Mouse (Mus musculus): ENCODE data around the gene Cpeb3.
"Not testable (repeated sequence)": the region's sequence is repeated elsewhere in the genome, so short reads cannot be mapped to it uniquely, and the experiment has no call there.

Cpeb3 gene

DNA sequence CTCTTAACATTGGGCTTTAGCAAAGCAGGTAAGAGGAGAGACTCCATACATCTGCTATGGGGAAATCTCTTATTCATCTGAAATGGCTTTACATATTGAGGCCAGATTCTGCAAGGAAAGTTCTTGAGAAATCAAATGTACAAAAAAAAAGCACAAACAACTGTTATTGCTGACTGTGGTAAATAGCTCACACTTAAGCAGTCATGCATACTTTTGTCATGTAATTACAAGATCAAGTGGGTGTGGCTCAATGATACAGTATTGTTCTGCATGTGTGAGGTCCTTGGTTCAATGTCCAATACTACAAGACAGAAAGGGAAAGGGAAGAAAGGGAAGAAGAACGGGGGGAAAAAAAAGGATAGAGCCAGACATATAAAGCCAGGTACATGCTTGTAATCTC is 62.6 kb downstream of the Cpeb3 start:
- no peak for DNase-seq (ENCODE audit: low spot score in 2 of 2)

DNA sequence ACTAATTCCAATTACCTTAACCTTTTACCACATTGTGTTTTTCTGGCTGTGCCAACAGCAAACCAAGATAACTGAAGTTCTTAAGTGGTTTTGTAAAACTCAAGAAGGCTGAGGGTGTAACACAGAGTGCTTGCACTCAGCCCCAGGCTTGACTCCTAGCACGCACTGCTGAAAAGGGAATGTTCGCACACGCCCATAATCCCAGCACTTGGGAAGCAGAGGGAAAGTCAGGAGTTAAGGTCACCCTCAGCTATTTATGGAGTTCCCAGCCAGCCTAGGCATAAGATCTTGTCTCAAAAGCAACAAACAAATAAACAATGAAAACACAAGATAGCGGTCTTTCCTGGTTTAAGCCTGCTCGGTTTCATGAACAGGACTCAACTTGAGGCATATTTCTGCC is 63.0 kb downstream of the Cpeb3 start:
- DNase-seq (ENCODE audit: low spot score in 2 of 2): no peak

DNA sequence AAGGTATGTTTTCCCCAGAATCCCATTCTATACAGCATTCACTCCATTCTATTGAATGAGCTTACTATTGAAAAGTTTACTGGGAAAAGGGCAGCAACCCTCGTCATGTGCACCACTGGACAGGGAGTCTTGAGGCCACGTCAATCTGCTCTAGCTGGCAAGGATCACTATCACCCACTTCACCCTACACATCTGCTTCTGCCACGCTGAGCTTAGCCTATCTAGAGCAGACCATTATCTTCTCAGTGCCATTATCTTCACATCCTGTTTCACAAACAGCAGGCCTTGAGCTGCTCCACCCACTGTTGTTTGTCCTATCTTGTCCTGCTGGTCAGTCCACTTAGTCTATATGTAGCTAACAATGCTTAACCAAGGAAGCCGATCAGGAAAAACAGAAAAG is 66.8 kb downstream of the Cpeb3 start:
- no peak for DNase-seq (ENCODE audit: low spot score in 2 of 2)

DNA sequence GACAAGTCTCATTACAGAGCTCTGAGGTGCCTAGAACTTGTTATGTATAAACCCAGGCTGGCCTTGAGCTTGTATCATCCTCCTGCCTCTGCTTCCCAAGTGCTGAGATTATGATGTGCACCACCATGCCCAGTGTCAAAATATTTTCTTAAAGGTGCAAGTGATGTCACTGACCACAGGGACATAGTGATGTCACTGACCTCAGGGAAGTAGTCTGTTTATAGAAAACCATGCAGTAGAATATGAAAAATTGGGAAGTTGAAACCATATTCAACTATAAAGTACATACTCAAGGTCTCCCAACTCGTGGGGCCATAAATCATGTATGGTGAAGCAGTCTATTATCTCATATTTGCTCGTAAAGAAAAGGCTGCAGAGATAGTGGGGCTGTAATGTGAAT is 71.3 kb downstream of the Cpeb3 start:
- no peak for DNase-seq (ENCODE audit: low spot score in 2 of 2)

DNA sequence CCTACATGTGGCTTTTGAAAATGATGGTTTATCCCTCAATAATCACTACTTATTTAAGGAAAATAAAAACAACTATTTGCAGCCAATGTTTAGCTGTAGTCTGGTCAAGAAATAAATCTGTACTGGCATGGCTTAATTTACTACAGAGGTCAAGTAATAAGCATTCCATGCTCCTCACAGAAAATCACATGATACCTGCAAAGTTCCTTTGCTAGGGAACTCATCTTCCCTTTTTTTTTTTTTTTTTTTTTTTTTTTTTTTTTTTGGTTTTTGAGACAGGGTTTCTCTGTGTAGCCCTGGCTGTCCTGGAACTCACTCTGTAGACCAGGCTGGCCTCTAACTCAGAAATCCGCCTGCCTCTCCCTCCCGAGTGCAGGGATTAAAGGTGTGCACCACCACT is 72.9 kb downstream of the Cpeb3 start:
- DNase-seq (ENCODE audit: low spot score in 2 of 2): not testable (repeated sequence)

DNA sequence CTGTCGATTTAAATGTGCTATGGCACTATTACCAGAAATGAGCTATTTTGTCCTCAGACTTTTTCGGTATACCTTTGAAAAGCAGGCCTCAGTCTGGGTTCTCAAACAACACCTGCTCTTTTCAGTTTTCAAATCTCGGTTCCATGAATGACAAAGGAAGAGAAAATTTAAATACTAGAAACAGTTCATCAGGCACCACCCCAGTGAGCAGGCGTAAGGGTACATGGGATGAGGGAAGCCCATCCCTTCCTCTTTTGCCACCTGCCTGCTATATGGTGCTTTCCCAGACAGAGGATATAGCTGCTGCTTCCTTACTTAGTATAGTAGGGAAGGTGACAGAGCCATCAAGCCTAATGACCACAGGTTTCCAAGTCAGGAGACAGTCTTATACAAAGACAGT is 74.7 kb downstream of the Cpeb3 start:
- DNase-seq (ENCODE audit: low spot score in 2 of 2): no peak

DNA sequence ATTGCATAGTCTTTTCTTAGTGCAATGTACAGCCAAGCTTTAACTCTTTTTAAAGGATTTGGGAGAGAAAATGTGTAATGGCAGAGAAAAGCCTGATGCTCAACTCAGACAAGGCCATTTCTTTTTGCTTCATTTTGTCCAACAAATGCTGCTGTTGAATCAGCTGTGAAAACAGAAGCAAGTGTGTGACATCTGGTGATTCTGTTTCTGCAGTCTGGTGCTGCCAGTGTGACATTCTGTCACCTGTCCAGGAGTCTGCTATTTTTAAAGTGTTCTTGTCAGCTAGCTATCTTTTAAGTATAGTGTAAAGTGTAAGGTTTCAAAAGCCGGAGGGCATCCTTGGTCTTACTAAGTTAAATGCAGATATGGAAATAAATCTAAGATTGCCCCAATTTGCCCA is 76.7 kb downstream of the Cpeb3 start:
- no peak for DNase-seq (ENCODE audit: low spot score in 2 of 2)

DNA sequence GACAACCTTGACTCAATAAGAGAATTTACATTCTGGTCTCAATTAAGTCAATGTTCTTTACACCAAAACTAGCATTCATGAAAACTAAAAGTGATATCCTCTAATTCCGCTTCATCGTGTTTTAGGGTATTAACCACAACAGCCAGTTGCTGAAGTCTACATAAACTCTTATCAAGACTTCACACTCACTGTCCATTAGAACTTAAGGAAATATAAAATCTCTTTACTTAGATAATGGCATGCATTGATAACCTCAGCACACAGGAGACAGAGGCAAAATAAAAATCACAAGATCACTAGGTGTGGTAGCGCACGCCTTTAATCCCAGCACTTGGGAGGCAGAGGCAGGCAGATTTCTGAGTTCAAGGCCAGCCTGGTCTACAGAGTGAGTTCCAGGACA is 79.9 kb downstream of the Cpeb3 start:
- DNase-seq (ENCODE audit: low spot score in 2 of 2): no peak

DNA sequence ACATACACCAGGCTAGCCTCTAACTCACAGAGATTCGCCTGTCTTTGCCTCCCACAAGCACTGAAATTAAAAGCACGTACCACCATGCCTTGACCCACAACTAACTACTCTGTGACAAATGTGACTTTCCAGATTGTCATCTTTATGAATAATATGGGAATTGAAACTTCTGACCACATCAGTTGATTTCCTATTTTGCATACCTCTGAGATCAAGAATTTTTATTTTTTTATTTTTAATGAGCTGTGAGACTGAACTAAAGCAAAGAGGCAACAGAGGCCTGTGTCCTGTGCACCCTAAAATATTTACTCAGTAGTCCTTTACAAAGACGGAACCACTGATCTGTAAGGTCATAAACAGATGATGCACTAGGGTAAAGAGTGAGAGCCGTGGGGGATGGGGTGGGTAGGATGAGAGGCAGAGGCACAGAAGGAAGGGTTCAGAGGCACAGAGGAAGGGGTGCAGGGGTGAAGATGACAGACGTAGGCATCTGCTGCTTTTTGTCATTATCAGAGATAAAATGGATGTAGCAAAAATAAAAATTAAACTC is 81.3 kb downstream of the Cpeb3 start:
- no peak for DNase-seq (ENCODE audit: low spot score in 2 of 2)

DNA sequence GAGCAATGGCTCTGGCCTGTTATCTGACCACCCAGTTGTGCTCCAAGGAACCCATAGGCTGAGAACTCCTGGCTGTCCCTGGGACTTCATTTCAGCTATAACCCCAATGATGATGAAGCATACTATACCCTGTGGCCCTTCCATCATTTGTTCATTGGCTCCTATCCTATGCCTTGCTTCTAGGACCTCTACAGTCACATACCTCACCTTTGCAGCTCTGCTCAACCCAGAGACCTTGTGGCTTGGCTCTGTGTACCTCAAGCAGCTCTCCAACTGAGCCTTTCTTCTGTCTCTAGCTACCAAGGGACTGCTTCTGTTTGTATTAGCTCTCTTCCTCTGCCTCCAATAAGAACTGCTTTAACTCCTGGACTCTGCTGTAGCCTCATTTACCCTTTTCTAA is 83.4 kb downstream of the Cpeb3 start:
- DNase-seq (ENCODE audit: low spot score in 2 of 2): no peak

DNA sequence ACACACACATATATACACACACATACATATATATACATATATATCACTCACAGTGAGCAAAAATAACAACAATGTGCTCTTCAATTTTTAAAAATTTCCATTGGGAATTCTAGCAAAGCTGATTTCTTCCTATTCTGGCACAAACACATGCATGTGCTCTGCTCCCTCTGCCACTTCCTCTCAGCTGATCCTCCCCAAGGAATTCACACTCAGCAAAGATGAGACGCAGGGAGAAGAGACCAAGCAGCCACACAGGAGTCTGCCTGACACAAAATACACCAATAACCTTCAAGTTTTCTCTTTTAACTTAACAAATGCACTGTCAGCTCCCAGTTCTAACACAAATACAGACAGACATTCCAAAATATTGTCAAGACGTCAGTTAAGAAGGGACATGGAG is 89.1 kb downstream of the Cpeb3 start:
- no peak for DNase-seq (ENCODE audit: low spot score in 2 of 2)

DNA sequence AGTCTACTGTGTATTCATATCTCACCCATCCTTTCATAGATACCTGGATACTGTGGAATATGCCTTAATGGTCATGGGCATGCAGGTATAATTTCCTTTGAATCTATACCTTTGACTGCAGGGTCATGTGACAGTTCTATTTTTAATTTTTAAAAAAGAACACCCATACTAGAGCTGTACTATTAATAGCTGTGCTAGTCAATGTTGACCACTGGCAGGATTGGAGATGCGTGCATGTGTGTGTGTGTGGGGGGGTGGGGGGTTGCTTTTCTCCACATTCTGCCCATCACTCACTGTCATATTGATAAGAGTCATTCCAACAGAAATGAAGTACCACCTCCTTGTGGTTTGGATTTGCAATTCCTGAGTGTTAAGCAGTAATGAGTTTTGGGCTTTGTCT is 92.6 kb downstream of the Cpeb3 start:
- DNase-seq (ENCODE audit: low spot score in 2 of 2): no peak

DNA sequence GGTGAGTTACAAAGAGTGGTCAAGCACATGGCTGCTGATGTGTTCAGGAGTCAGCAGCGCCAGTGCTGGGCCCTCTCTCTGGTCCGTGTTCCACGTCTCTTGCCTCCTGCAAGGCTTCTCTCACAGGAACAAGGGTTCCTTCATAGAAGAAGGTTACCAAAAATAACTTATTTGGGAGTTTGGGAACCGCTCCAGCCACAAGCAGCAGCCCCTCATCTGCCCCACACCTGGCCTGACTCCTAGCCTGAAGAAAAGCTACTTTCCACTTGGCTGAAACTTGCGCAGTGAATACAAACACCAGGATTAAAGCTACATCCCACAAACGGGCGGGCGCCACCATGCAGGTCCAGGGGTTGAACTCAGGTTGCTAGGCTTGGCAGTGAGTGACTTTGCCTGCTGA is 93.0 kb downstream of the Cpeb3 start:
- no peak for DNase-seq (ENCODE audit: low spot score in 2 of 2)

DNA sequence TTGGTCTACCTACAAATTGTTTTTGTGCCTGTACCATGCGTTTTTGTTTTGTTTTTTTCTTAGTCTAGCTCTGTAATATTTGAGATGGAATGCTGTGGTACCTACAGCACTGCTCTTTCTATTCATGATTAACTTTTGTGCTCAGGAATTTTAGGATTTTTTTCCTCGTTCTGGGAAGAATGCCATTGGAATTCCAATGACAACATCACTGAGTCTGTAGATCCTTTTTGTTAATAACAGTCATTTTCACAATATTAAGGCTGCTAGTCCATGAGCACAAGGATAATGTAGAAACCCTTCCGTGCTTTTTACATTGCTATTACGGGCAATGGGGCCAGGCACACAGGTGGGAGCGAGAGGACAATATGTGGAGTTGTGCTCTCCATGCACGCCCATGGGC is 96.6 kb downstream of the Cpeb3 start:
- DNase-seq (ENCODE audit: low spot score in 2 of 2): no peak

DNA sequence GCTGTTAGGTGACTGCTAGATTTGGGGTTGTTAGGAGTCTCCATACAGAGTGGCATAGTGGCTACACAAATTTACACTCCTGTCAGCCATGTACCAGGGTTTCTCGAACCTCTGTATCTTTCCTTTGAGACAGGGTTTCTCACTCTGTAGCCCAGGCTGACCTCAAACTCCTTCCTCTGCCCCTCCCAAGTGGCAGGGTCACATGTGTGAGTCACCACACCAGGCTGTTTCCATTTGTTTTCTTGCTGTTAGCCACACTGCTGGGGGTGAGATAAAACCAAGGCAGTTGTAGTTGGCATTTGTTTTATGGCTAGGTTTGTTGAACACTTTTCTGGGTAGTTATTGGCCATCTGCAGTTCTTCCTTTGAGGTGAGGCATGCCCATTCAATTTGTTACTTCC is 97.9 kb downstream of the Cpeb3 start:
- DNase-seq (ENCODE audit: low spot score in 2 of 2): no peak

DNA sequence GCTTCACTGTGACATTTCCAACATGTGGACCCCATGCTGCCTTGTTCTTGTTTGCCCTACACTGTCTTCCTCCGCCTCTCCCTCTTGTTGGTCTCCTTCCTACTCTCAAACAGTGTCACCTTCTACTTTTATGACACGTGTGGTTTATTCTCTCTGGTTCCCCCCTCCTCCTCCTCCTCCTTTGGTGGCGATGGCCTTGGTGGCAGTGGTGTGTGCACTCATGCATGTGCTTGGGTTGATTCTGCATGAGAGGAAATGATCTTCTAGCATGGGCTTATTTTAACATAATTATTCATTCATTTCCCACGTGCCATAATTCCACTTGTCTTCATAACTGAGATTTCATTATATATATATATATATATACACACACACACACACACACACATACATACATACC is 98.5 kb downstream of the Cpeb3 start:
- DNase-seq (ENCODE audit: low spot score in 2 of 2): no peak

DNA sequence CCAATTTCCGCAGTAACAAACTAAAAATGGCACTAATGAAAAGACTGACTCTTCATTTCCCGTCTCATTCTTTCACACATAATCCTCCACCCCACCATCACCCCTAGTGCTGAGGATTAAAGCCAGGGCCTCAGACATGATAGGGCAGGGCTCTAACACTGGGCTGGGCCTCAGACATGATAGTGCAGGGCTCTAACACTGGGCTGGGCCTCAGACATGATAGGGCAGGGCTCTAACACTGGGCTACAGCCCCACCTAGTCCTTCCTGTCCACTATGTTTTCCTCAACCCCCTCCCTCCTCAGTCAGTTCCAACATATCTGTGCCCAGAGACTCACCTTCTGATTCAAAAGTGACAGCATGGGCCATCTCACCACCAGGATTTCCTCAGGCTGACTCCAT is 107.7 kb downstream of the Cpeb3 start:
- no peak for DNase-seq (ENCODE audit: low spot score in 2 of 2)

DNA sequence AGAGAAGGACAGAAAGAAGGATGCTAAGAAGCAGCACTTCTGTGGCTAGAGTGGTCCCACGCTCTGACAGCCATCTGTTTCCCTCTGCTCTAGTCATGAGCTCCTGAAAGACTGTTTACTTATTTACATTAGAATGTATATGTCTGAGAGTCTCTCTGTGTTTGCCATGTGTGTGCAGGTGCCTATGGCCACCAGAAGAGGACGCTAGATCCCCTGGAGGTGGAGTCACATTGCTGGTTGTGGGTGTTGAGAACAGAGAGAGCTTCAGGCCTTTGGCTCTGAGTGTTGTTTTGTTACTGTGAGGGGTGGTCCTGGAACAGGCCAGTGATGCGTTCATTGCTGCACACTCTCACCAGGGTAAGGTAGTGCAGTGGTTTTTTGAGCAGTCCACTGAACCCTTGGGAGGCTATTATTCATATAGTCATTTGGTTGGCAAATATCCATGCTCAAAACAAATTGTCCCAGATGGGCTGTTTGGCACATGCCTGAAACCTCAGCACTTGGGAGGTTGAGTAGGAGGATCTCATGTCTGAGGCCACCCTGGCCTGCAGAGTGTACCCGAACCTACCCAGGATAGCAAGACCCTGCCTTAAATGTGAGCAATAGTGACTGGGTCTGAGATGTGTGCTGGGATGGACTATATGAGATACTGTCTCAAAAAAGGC is 112.6 kb downstream of the Cpeb3 start:
- no peak for DNase-seq (ENCODE audit: low spot score in 2 of 2)

DNA sequence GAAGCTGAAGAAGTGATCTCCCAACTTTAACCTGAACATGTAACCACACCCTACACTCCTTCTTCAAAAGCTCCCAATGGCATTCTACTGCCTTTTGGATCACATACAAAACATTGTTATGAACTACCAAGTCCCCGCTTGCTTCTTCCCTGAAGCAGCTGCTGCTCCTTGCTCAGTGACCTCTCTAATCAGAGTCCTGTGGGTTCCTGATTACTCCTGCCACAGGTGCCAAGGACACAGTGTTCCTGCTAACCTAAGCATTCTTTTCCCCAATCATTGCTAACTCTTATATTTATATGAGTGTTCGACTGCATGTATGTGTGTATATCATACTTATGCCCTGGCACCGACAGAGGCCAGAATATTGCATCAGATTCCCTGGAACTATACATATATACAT is 115.2 kb downstream of the Cpeb3 start:
- no peak for DNase-seq (ENCODE audit: low spot score in 2 of 2)

DNA sequence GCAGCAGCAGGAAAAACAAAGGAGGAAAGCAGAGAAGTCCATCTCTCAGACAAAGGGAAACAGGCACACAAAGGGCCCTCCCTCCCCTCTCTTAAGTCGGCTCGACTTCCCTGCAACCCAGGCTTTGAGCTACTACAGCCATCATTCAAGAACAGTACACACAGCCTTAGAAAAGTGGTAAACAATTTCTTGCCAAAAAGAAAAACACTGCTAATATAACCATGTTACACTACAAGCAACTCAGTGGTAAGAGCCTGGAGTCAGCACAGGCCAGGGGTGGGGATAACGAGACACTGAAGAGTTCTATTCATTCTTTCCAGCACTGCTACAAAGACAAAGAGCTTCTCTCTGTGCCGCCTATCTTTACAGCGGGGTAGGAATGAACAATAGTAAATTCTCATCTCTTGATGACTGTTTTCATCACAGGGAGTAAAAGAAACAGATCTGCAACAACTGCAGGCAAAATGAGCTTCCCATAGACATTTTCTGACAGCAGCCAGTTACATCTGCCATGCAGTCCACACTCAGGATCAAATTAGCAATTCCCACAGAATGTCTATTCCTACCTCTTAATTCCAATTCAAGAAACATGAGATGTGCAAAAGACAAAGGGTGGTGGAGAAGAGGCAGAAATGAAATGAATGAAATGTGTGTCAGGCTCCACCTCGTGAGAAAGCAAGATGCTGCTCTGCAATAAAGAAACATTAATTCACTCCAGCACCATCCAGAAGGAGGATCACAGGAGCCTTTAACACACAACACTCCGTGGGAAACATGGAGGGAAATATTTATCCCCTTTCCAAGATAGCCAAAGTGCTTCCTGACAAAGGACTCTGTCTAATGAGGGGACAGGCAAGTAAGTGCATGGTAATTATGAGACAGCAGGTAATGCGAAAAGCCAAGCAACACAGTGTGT is 118.0 kb downstream of the Cpeb3 start:
- no peak for DNase-seq (ENCODE audit: low spot score in 2 of 2)

DNA sequence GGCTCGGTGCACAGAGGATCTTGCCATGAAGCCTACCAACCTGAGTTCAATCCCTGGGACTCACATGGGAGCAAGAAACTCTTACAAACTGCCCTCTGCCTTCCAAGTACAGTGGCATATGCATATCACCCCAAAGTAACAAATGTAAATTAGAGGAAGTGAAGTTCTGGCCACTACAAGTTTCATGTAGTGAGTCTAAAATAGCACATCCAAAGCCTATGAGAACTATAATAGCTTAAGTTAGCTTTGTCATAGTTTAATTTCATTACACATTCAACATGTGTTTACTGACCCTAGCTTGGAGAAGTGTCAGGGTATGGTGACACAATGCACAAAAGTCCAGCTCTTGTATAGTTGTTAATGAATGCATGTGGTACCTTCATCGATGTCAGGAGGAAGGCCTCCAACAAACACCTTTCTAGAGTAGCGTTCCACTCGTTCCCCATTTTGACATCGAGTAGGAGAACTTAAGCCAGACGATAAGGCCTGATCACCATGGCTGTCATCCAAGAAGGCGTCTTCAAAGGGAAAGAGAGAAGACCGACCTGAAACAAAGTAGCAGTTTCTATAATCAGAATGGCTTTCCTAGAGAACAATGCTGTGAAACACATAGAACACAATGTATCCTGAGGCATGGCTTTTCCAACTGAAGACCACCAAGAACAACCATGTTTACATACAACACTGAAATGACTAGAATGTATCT is 120.2 kb downstream of the Cpeb3 start:
- DNase-seq (ENCODE audit: low spot score in 2 of 2): no peak

DNA sequence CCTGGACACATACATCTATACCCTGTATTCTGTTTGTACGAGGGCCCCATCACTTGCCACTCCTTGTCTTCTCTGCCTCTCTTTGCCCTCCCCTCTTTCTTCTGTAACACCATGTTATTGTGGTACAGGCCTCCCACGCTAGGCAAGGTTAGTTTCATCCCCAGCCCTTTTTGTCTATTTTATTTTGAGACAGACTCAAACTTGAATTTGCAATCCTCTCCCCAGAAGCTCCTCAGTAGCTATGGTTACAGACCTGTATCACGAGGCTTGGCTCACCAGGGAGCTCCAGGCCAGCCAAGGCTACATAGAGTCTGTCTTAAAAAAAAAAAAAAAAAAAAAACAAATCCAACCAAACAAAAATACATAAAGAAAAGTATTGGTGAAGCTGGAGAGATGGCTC is 123.9 kb downstream of the Cpeb3 start:
- DNase-seq (ENCODE audit: low spot score in 2 of 2): no peak

DNA sequence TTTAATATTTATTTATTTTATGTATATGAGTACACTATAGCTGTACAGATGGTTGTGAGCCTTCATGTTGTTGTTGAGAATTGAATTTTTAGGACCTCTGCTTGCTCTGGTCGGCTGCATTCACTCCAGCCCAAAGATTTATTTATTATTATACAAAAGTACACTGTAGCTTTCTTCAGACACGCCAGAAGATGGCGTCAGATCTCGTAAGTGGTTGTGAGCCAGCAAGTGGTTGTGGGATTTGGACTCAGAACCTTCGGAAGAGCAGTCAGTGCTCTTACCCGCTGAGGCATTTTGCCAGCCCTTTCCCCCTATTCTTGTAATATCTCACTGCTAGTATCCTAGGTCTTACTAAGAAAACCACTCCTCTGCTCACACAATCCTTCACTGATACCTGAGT is 126.9 kb downstream of the Cpeb3 start:
- DNase-seq (ENCODE audit: low spot score in 2 of 2): no peak
